Mouse (Mus musculus) MEL (cell line): ENCODE measurements at regions not wholly inside any gene's neighbourhood (a gene's known extent, or its start where the extent isn't known, plus 50 kb on each side); places are given as distances from the start of the nearest gene placed in this dataset.
A peak's percentile ranks its signal among the peaks of the same experiment; 100 is the strongest.
"Not testable (repeated sequence)": the region's sequence is repeated elsewhere in the genome, so short reads cannot be mapped to it uniquely, and the experiment has no call there.

ENCODE experiments used
- DNase-seq: peaks from one replicate; pipeline ENCODE4 v3.0.0; 2011; ENCODE audit warnings: low read depth, low spot score
- H3K27ac ChIP-seq: 2 replicates; pipeline ENCODE4 v1.5.1; 2012; ENCODE audit warnings: low read depth, mild to moderate bottlenecking, control low read depth, low read length, moderate library complexity; ENCODE audit not compliant: control insufficient read depth
- H3K27me3 ChIP-seq, 2 experiments: fragments of 150-350 bp in 1 of 2; sonication (generic) in 1 of 2; 2 replicates each; pipeline ENCODE4 v1.6.1; 2012; ENCODE audit warnings: low read length in 2 of 2, mild to moderate bottlenecking in 2 of 2, improper control_type of control experiment in 1 of 2, moderate library complexity in 1 of 2; ENCODE audit not compliant: insufficient read depth in 2 of 2, control insufficient read depth in 1 of 2
- H3K36me3 ChIP-seq, 2 experiments: 2 replicates each; pipeline ENCODE4 v1.6.1; 2012 to 2014; ENCODE audit warnings: low read length in 2 of 2, improper control_type of control experiment in 1 of 2, inconsistent platforms in 1 of 2, mild to moderate bottlenecking in 1 of 2; ENCODE audit not compliant: insufficient read depth in 2 of 2, control insufficient read depth in 1 of 2
- H3K4me1 ChIP-seq, 2 experiments: fragments of 150-350 bp in 1 of 2; sonication (generic) in 1 of 2; 2 replicates each; pipeline ENCODE4 v1.6.1; 2012; ENCODE audit warnings: low read length in 2 of 2, improper control_type of control experiment in 1 of 2, mild to moderate bottlenecking in 1 of 2; ENCODE audit not compliant: insufficient read depth in 2 of 2, control insufficient read depth in 1 of 2
- H3K4me3 ChIP-seq, 2 experiments: fragments of 150-350 bp in 1 of 2; sonication (generic) in 1 of 2; 2 replicates each; pipeline ENCODE4 v1.5.1; 2012; ENCODE audit warnings: low read depth in 2 of 2, low read length in 2 of 2, mild to moderate bottlenecking in 2 of 2, moderate library complexity in 2 of 2, control low read depth in 1 of 2, improper control_type of control experiment in 1 of 2; ENCODE audit not compliant: control insufficient read depth in 1 of 2, insufficient read depth in 1 of 2
- H3K79me2 ChIP-seq: 2 replicates; pipeline ENCODE4 v1.6.1; 2012; ENCODE audit warnings: mild to moderate bottlenecking, low read length, moderate library complexity; ENCODE audit not compliant: control insufficient read depth, poor library complexity, insufficient read depth
- H3K9ac ChIP-seq: 2 replicates; pipeline ENCODE4 v1.6.1; 2012; ENCODE audit warnings: low read depth, mild to moderate bottlenecking, control low read depth, low read length, moderate library complexity; ENCODE audit not compliant: control insufficient read depth, poor library complexity, severe bottlenecking
- H3K9me3 ChIP-seq: fragments of 150-350 bp; sonication (generic); replicated peaks from 2 replicates; pipeline ENCODE4 v1.6.1; 2012; ENCODE audit warnings: mild to moderate bottlenecking, low read length, improper control_type of control experiment, moderate library complexity; ENCODE audit not compliant: insufficient read depth
- ETS1 ChIP-seq: IDR thresholded peaks from 2 replicates; pipeline ENCODE4 v1.6.1; 2012; ENCODE audit warnings: low read depth, mild to moderate bottlenecking, inconsistent platforms, low read length, improper control_type of control experiment, moderate library complexity
- GABPA ChIP-seq: IDR thresholded peaks from 2 replicates; pipeline ENCODE4 v1.6.1; 2012; ENCODE audit warnings: low read depth, mild to moderate bottlenecking, inconsistent platforms, low read length, improper control_type of control experiment, moderate library complexity
- POLR2AphosphoS5 ChIP-seq: IDR thresholded peaks from 2 replicates; pipeline ENCODE4 v1.6.1; 2012; ENCODE audit warnings: low read depth, borderline replicate concordance, mild to moderate bottlenecking, inconsistent platforms, low read length, moderate library complexity, mixed read lengths
- UBTF ChIP-seq: IDR thresholded peaks from 2 replicates; pipeline ENCODE4 v1.6.1; 2012; ENCODE audit warnings: low read depth, mild to moderate bottlenecking, inconsistent platforms, low read length, improper control_type of control experiment, moderate library complexity, borderline replicate concordance; ENCODE audit not compliant: insufficient read depth

DNA sequence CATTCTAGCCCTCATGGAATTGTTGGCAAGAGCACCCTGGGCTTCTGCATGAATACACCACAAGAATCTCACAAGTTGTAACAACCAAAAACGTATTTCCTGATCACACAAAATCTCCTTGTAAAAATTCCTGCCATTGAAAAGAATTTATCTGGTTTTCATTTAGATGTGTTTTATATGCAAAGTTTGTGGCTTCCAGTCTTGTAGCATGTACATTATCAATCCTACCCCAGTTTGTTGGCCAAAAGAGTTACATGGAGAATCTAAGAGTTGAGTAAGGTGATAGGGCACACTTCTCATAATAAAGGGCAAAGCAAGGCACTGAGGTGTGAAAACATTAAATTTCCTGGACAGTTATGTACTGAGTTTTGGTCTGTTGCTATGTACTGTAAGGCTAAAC, 1361.0 kb downstream of the Zfp704 start:
- Histone ChIP-seq H3K4me1 (no peaks in the 10 kb centered on the region), H3K4me3 (no peak overlapping the region), H3K36me3 (no peaks in the 10 kb centered on the region), H3K9me3 (no peaks in the 10 kb centered on the region), H3K79me2 (no peaks in the 10 kb centered on the region), H3K27ac (no peak overlapping the region), H3K9ac (no peak overlapping the region), H3K27me3 (no peaks in the 10 kb centered on the region)
- no peak for DNase-seq
- TF ChIP-seq GABPA: no peak

DNA sequence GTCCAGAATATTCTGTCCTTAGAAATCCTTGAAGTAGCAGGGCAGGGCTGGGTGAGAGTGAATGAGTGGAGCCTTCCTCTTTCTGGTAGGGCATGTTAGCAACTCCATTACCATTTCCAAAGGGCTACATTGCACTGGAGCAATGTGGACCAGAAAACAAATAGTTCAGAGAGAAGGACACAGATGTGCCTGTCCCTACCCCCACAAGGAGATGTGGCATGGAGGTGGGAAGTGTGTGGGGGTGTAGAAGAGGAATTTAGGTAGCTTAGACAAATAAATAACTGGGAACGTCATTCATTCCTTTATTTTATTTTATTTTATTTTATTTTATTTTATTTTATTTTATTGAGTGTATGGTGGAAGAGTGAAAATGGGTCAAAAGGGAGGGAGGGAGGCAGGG, 1364.1 kb downstream of the Zfp704 start:
- H3K9me3 ChIP-seq, H3K79me2 ChIP-seq, H3K27me3 ChIP-seq, H3K27ac ChIP-seq, H3K4me3 ChIP-seq, H3K36me3 ChIP-seq, H3K9ac ChIP-seq, H3K4me1 ChIP-seq: not testable (repeated sequence)
- peak; percentile 69 for DNase-seq

DNA sequence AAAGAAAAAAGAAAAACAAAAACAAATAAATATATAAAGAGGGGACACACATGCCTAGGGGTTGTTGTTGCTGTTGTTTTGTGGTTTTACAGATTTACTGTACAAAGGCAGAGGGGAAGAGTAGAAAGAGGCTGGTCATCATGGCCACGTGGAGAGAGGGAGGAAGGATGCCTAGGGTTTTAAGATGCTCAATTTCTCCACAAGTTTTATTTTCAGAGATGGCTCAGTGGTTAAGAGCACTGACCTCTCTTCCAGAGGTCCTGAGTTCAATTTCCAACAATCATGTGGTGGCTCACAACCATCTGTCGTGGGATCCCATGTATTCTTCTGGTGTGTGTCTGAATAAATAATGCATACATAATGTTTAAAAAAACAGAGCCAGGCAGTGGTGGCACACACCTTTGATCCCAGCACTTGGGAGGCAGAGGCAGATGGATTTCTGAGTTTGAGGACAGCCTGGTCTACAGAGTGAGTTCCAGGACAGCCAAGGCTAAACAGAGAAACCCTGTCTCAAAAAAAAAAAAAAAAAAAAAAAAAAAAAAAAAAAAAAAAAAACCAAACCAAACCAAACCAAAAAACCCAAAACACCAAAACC, 1364.6 kb downstream of the Zfp704 start:
- not testable (repeated sequence) for H3K27me3 ChIP-seq, H3K9ac ChIP-seq, H3K9me3 ChIP-seq, H3K27ac ChIP-seq, H3K4me3 ChIP-seq, H3K79me2 ChIP-seq, H3K36me3 ChIP-seq
- DNase-seq: peak; percentile 97
- TF ChIP-seq UBTF (0 out of 2 replicates have a peak, but pooled peaks have one; percentile 42), POLR2AphosphoS5 (0 out of 2 replicates have a peak, but pooled peaks have one; percentile 33), ETS1 (0 out of 2 replicates have a peak, but pooled peaks have one; percentile 1)
- TF ChIP-seq, all 39 proteins: peak for 3; not testable (repeated sequence) for 36
- H3K4me1 ChIP-seq: not testable (repeated sequence)

DNA sequence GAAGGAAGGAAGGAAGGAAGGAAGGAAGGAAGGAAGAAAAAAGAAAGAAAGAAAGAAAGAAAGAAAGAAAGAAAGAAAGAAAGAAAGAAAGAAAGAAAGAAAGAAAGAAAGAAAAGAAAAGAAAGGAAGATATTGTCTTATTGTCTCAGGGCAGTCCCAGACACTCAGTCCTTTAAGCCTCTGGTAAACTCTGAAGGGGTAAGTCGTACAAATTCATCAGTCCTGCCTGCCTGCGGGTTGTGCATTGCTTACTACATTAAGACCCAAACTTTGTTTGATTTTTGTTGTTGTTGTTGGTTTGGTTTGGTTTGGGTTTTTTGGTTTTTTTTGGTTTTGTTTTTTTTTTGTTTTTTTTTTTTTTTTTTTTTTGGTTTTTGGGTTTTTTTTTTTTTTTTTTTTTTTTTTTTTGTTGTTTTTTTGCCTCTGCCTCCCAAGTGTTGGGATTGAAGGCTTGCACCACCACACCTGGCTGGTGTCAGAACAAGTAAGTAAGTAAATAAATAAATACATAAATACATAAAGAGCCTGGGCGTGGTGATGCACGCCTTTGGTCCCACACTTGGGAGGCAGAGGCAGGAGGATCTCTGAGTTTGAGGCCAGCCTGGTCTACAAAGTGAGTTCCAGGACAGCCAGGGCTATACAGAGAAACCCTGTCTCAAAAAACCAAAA, 1365.2 kb downstream of the Zfp704 start:
- H3K36me3 ChIP-seq, H3K9me3 ChIP-seq, H3K9ac ChIP-seq, H3K4me1 ChIP-seq, H3K27me3 ChIP-seq, H3K79me2 ChIP-seq, H3K4me3 ChIP-seq, H3K27ac ChIP-seq: not testable (repeated sequence)
- peak; percentile 89 for DNase-seq
